Mouse (Mus musculus) erythroblast, embryonic 14.5 days (primary cell): ENCODE data around the gene Aff3. TPM values are rescaled to one million over a fixed set of nuclear protein-coding genes. Genes with fewer than 3 reads are reported as not detected.

Experiments used
- H3K27me3 ChIP-seq: 2 replicates; pipeline ENCODE4 v1.6.1; 2012; ENCODE audit warnings: inconsistent platforms; ENCODE audit not compliant: control insufficient read depth
- H3K36me3 ChIP-seq: 2 replicates; pipeline ENCODE4 v1.6.1; 2012; ENCODE audit warnings: mild to moderate bottlenecking, inconsistent platforms; ENCODE audit not compliant: control insufficient read depth
- H3K4me1 ChIP-seq: 2 replicates; pipeline ENCODE4 v1.6.1; 2012; ENCODE audit warnings: inconsistent platforms; ENCODE audit not compliant: control insufficient read depth
- H3K4me3 ChIP-seq: replicated peaks from 2 replicates; pipeline ENCODE3; 2012; ENCODE audit warnings: moderate library complexity, mild to moderate bottlenecking, inconsistent platforms
- H3K9me3 ChIP-seq: 2 replicates; pipeline ENCODE4 v1.6.1; 2012; ENCODE audit warnings: low read length, inconsistent platforms, mixed read lengths; ENCODE audit not compliant: control insufficient read depth
- GATA1 ChIP-seq: IDR thresholded peaks from 2 replicates; pipeline ENCODE4 v1.6.1; 2012; ENCODE audit warnings: low read length, inconsistent platforms, mixed read lengths
- TAL1 ChIP-seq: IDR thresholded peaks from 3 replicates; pipeline ENCODE4 v1.6.1; 2012; ENCODE audit warnings: low read length, inconsistent platforms, mixed read lengths
- polyA plus RNA-seq: library from polyadenylated mRNA; stranded (reverse); fragments of >175 nt; gene quantifications from 2 replicates; pipeline ENCODE4 v1.2.3, GENCODE M21; 2012

The Aff3 gene
- polyA plus RNA-seq, 1 experiment = 0.02 TPM

GRCm38 (mm10) chr1:38181020-38181550 lies 483.7 kb downstream of the Aff3 start:
- TF ChIP-seq GATA1 (no peak), TAL1 (no peak)
- Histone ChIP-seq H3K27me3 (no peaks in the 10 kb centered on the region), H3K4me3 (no peak overlapping the region)

GRCm38 (mm10) chr1:38178929-38179328 lies 485.8 kb downstream of the Aff3 start:
- Histone ChIP-seq H3K4me1 (no peaks in the 10 kb centered on the region), H3K4me3 (no peak overlapping the region), H3K36me3 (no peaks in the 10 kb centered on the region), H3K9me3 (no peaks in the 10 kb centered on the region), H3K27me3 (no peaks in the 10 kb centered on the region)
- TF ChIP-seq TAL1 (no peak), GATA1 (no peak)

More at GRCm38 (mm10) chr1:38181020-38181550, 483.7 kb downstream of the Aff3 start:
- no peaks in the 10 kb centered on the region for H3K36me3 ChIP-seq
- no peaks in the 10 kb centered on the region for H3K9me3 ChIP-seq
- H3K4me1 ChIP-seq = no peaks in the 10 kb centered on the region

- Histone ChIP-seq H3K9me3 (no peaks in the 10 kb centered on the region), H3K4me1 (no peaks in the 10 kb centered on the region), H3K27me3 (no peaks in the 10 kb centered on the region), H3K36me3 (no peaks in the 10 kb centered on the region), H3K4me3 (no peak overlapping the region)
- TF ChIP-seq TAL1 (no peak), GATA1 (no peak)
Observed at GRCm38 (mm10) chr1:38176077-38176476, 488.7 kb downstream of the Aff3 start.

GRCm38 (mm10) chr1:38171874-38172273 lies 492.9 kb downstream of the Aff3 start:
- H3K36me3 ChIP-seq = no peaks in the 10 kb centered on the region
- no peaks in the 10 kb centered on the region for H3K27me3 ChIP-seq
- H3K9me3 ChIP-seq = no peaks in the 10 kb centered on the region
- no peaks in the 10 kb centered on the region for H3K4me1 ChIP-seq
- no peak overlapping the region for H3K4me3 ChIP-seq
- TF ChIP-seq GATA1 (no peak), TAL1 (no peak)

- TF ChIP-seq GATA1 = no peak
- no peak for TF ChIP-seq TAL1
- H3K36me3 ChIP-seq = no peaks in the 10 kb centered on the region
- H3K4me1 ChIP-seq = no peaks in the 10 kb centered on the region
- no peaks in the 10 kb centered on the region for H3K27me3 ChIP-seq
- no peaks in the 10 kb centered on the region for H3K9me3 ChIP-seq
- no peak overlapping the region for H3K4me3 ChIP-seq
Observed at GRCm38 (mm10) chr1:38165696-38166095, 499.1 kb downstream of the Aff3 start.

- Histone ChIP-seq H3K9me3 (no peaks in the 10 kb centered on the region; the same call in 1 of the 2 replicates), H3K36me3 (no peaks in the 10 kb centered on the region), H3K4me3 (no peak overlapping the region), H3K4me1 (no peaks in the 10 kb centered on the region), H3K27me3 (no peaks in the 10 kb centered on the region)
- TF ChIP-seq GATA1 = no peak
- TF ChIP-seq TAL1 = no peak
Observed at GRCm38 (mm10) chr1:38150086-38150485, 514.7 kb downstream of the Aff3 start.

GRCm38 (mm10) chr1:38146008-38146407 lies 518.7 kb downstream of the Aff3 start:
- H3K9me3 ChIP-seq = no peaks in the 10 kb centered on the region; the same call in 1 of the 2 replicates

GRCm38 (mm10) chr1:38141371-38141770 lies 523.4 kb downstream of the Aff3 start:
- H3K4me1 ChIP-seq = no peaks in the 10 kb centered on the region; the same call in 1 of the 2 replicates
- H3K27me3 ChIP-seq = no peaks in the 10 kb centered on the region; the same call in 1 of the 2 replicates
- H3K4me3 ChIP-seq = no peak overlapping the region
- no peaks in the 10 kb centered on the region for H3K9me3 ChIP-seq
- no peaks in the 10 kb centered on the region for H3K36me3 ChIP-seq
- TF ChIP-seq TAL1 (no peak), GATA1 (no peak)

More at GRCm38 (mm10) chr1:38146008-38146407, 518.7 kb downstream of the Aff3 start:
- H3K27me3 ChIP-seq = no peaks in the 10 kb centered on the region
- no peaks in the 10 kb centered on the region for H3K4me1 ChIP-seq
- H3K36me3 ChIP-seq = no peaks in the 10 kb centered on the region
- no peak for TF ChIP-seq GATA1
- TF ChIP-seq TAL1 = no peak
- no peak overlapping the region for H3K4me3 ChIP-seq

- no peaks in the 10 kb centered on the region for H3K9me3 ChIP-seq
- H3K36me3 ChIP-seq = no peaks in the 10 kb centered on the region
- no peaks in the 10 kb centered on the region; the same call in 1 of the 2 replicates for H3K4me1 ChIP-seq
- no peaks in the 10 kb centered on the region; the same call in 1 of the 2 replicates for H3K27me3 ChIP-seq
- TF ChIP-seq TAL1 (no peak), GATA1 (no peak)
- H3K4me3 ChIP-seq = no peak overlapping the region
Observed at GRCm38 (mm10) chr1:38140911-38141310, 523.8 kb downstream of the Aff3 start.

- TF ChIP-seq GATA1 (no peak), TAL1 (no peak)
- Histone ChIP-seq H3K4me1 (no peaks in the 10 kb centered on the region; the same call in 1 of the 2 replicates), H3K27me3 (no peaks in the 10 kb centered on the region; the same call in 1 of the 2 replicates), H3K36me3 (no peaks in the 10 kb centered on the region), H3K4me3 (no peak overlapping the region), H3K9me3 (no peaks in the 10 kb centered on the region)
Observed at GRCm38 (mm10) chr1:38139396-38139795, 525.4 kb downstream of the Aff3 start.
